Mouse (Mus musculus): Measurements from ENCODE around the gene Opcml. TPM values are rescaled to one million over a fixed set of nuclear protein-coding genes. Genes with fewer than 3 reads are reported as not detected.

The Opcml gene
- total and polyA plus RNA-seq, 2 experiments from 2014 or later = 48.3 to 88.2 TPM

DNA sequence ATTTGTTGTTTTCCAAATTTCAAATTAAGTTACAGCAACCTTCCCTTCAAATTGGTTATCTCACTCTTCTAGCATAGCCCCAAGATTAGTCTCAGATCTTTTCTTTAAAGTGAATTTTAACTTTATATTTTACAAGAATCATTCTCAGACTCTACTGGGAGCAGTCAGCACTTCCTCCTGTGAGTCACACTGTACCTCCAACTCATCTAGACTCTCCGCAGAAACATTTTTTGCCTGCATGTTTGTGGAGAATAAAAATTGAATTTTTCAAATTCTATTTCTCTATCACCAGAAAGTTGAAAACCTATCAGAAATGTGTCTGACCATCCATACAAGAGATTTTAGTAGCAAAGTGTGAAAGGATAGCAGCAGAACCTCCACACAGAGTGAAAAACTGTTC lies 370.4 kb downstream of the Opcml start:
- Histone ChIP-seq H3K27me3 (ENCODE audit: insufficient read depth, low read length) (no peaks in the 10 kb centered on the region), H3K4me3 (ENCODE audit: low read length) (no peak overlapping the region), H3K36me3 (ENCODE audit: insufficient read depth, low read length) (no peaks in the 10 kb centered on the region), H3K9ac (replicated peaks; ENCODE audit: low read length) (no peak overlapping the region), H3K27ac (no peak overlapping the region), H3K9me3 (ENCODE audit: low read length) (no peaks in the 10 kb centered on the region), H3K4me1 (ENCODE audit: insufficient read depth, low read length) (no peaks in the 10 kb centered on the region), H3K4me2 (ENCODE audit: low read depth, low read length) (no peak overlapping the region)
- DNase-seq (ENCODE audit: low spot score) (no peak), ATAC-seq (no peak)
- TF ChIP-seq CTCF (IDR thresholded peaks at IDR 0.05; ENCODE audit: low read depth) = no peak
- 84% methylated on average over 1 of the region's 1 CpGs for WGBS

DNA sequence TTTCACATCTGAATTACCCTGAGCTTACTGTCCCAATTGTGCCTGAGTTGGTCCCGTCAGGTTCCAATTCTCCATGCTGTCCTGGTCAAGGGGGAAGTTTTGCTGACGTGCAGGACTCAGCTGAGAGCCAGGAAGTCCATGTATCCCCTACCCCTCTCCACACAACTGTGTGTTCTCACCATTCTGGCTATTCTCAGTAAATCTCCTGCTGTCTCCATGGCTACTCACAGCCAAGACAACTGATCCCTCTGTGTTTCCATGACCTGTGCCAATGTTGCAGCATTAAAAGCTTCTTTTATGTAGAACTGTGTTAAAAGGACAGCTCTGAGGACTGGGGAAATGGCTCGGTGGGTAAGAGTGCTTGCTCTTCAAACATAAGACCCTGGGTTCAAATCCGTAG lies 373.4 kb downstream of the Opcml start:
- H3K4me1 ChIP-seq (ENCODE audit: insufficient read depth, low read length) = no peaks in the 10 kb centered on the region
- no peaks in the 10 kb centered on the region for H3K27me3 ChIP-seq (ENCODE audit: insufficient read depth, low read length)
- no peaks in the 10 kb centered on the region for H3K9me3 ChIP-seq (ENCODE audit: low read length)
- no peak overlapping the region for H3K9ac ChIP-seq (replicated peaks; ENCODE audit: low read length)
- DNase-seq (ENCODE audit: low spot score) (peak; percentile 57), ATAC-seq (peak; percentile 75)
- H3K4me3 ChIP-seq (ENCODE audit: low read length) = no peak overlapping the region
- no peak for TF ChIP-seq CTCF (IDR thresholded peaks at IDR 0.05; ENCODE audit: low read depth)
- WGBS = 38% methylated on average over 4 of the region's 4 CpGs
- no peaks in the 10 kb centered on the region for H3K36me3 ChIP-seq (ENCODE audit: insufficient read depth, low read length)
- no peak overlapping the region for H3K27ac ChIP-seq
- H3K4me2 ChIP-seq (ENCODE audit: low read depth, low read length) = no peak overlapping the region

DNA sequence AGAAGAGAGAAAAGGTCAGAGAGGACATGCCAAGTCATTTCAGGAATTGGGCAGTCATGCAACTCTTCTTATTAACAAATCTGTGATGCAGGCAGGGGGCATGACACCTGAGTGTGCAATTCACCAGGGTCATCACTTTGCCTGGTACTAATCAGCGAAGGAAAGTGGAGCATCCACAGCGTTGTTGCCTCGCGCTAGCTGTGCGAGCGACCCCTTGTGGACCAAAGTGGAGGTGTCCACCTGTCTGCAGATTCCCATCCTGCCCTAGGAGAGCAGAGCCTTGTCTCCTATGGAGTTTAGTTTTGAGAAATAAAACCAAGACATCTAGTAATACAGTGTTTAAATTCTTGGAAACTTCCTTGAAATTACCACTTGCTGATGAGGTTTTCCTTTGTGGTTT lies 381.3 kb downstream of the Opcml start:
- peak; percentile 90 for TF ChIP-seq CTCF (IDR thresholded peaks at IDR 0.05; ENCODE audit: low read depth)
- Histone ChIP-seq H3K4me1 (ENCODE audit: insufficient read depth, low read length) (no peaks in the 10 kb centered on the region; the same call in 1 of the 2 replicates), H3K4me3 (ENCODE audit: low read length) (no peak overlapping the region), H3K9ac (replicated peaks; ENCODE audit: low read length) (no peak overlapping the region), H3K27me3 (ENCODE audit: insufficient read depth, low read length) (no peaks in the 10 kb centered on the region), H3K9me3 (ENCODE audit: low read length) (no peaks in the 10 kb centered on the region), H3K4me2 (ENCODE audit: low read depth, low read length) (no peak overlapping the region), H3K27ac (no peak overlapping the region), H3K36me3 (ENCODE audit: insufficient read depth, low read length) (no peaks in the 10 kb centered on the region)
- DNase-seq (ENCODE audit: low spot score) = peak; percentile 79
- ATAC-seq = peak; percentile 61
- 16% methylated on average over 6 of the region's 6 CpGs for WGBS

DNA sequence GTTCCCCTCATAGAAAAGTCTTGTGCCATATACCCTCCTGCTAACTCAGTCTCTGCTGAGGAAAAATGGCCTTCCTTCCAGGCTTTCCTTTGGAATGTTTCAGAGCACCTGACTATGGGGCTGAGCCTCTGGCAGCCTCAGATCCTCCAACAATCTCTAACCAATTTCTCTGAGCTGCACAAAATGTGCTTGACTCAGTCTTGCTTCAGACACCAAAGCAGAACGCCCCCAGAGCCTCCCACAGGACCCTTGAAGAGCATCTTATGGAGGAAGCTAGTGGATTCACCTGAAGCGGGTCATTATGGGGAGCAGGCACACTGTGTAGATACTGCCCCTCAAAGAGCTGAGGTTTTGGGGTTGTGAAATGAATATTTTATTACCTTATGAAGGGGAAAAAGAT lies 386.5 kb downstream of the Opcml start:
- Histone ChIP-seq H3K27ac (no peak overlapping the region), H3K4me1 (ENCODE audit: insufficient read depth, low read length) (no peaks in the 10 kb centered on the region; the same call in 1 of the 2 replicates), H3K9ac (replicated peaks; ENCODE audit: low read length) (no peak overlapping the region), H3K36me3 (ENCODE audit: insufficient read depth, low read length) (no peaks in the 10 kb centered on the region), H3K27me3 (ENCODE audit: insufficient read depth, low read length) (no peaks in the 10 kb centered on the region), H3K9me3 (ENCODE audit: low read length) (no peaks in the 10 kb centered on the region), H3K4me3 (ENCODE audit: low read length) (no peak overlapping the region), H3K4me2 (ENCODE audit: low read depth, low read length) (no peak overlapping the region)
- WGBS = 91% methylated on average over 2 of the region's 2 CpGs
- no peak for TF ChIP-seq CTCF (IDR thresholded peaks at IDR 0.05; ENCODE audit: low read depth)
- ATAC-seq (no peak), DNase-seq (ENCODE audit: low spot score) (no peak)

DNA sequence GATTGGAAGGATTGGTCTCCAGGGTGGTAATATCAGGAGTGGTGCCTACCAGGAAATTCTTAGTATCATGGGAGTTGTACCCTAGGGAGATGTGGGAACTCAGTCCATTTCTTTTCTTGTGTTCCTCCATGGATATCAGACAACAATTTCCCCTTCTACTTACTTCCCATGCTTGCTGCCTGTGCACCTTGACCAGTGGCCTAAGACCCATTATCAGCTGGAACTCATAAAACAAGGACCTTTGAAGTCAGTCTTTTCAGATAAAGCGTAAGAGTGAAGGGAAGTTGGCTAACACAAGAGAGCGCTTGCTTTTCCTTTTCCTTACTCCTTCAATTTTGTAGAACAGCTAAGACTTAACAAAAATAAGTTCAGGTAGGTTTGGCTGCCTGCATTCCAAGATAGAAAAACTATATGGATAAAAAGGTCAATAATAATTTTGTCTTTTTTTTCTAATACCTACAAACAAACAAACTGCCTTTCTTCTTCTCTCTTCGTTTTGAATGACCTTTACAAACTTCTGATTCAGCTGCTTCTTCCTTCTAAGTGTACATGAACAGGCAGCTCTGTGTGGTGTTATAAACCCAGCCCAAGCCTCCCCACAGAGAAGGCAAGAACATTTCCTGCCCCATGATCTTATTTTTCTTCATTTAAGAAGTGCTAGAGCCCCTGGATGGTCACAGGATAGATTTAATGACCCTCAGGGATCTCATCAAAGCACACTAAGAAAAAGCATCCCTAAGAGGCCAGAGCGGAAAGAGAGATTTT lies 387.7 kb downstream of the Opcml start:
- no peak overlapping the region for H3K4me3 ChIP-seq (ENCODE audit: low read length)
- DNase-seq (ENCODE audit: low spot score) (no peak), ATAC-seq (no peak)
- 88% methylated on average over 4 of the region's 4 CpGs for WGBS
- H3K36me3 ChIP-seq (ENCODE audit: insufficient read depth, low read length) = no peaks in the 10 kb centered on the region
- H3K27ac ChIP-seq = no peak overlapping the region
- no peak for TF ChIP-seq CTCF (IDR thresholded peaks at IDR 0.05; ENCODE audit: low read depth)
- no peaks in the 10 kb centered on the region for H3K9me3 ChIP-seq (ENCODE audit: low read length)
- no peaks in the 10 kb centered on the region for H3K4me1 ChIP-seq (ENCODE audit: insufficient read depth, low read length)
- no peaks in the 10 kb centered on the region for H3K27me3 ChIP-seq (ENCODE audit: insufficient read depth, low read length)
- H3K4me2 ChIP-seq (ENCODE audit: low read depth, low read length) = no peak overlapping the region
- H3K9ac ChIP-seq (replicated peaks; ENCODE audit: low read length) = no peak overlapping the region

DNA sequence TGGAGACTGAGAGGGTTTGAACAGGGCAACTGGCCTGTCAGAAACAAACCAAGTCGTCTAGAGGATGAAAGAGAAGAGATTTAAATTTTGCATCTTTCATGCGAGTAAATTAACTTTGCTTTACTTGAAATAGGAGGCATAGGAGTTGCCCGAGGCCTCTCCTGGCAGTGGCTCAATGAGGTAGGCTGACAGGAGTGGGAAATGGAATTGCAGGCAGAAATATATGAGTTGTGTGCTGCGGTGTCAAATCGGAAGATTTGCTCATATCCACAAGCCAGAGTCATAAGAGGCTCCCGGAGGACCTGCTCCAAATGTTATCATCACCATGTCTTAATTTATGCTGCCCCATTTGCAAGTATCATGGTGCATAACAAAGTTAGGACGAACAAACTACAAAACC lies 391.3 kb downstream of the Opcml start:
- no peaks in the 10 kb centered on the region for H3K4me1 ChIP-seq (ENCODE audit: insufficient read depth, low read length)
- no peak for ATAC-seq
- DNase-seq (ENCODE audit: low spot score) = no peak
- H3K27ac ChIP-seq = no peak overlapping the region
- no peaks in the 10 kb centered on the region for H3K27me3 ChIP-seq (ENCODE audit: insufficient read depth, low read length)
- H3K9me3 ChIP-seq (ENCODE audit: low read length) = no peaks in the 10 kb centered on the region
- H3K4me3 ChIP-seq (ENCODE audit: low read length) = no peak overlapping the region
- 67% methylated on average over 7 of the region's 7 CpGs for WGBS
- TF ChIP-seq CTCF (IDR thresholded peaks at IDR 0.05; ENCODE audit: low read depth) = no peak
- H3K4me2 ChIP-seq (ENCODE audit: low read depth, low read length) = no peak overlapping the region
- H3K36me3 ChIP-seq (ENCODE audit: insufficient read depth, low read length) = no peaks in the 10 kb centered on the region
- no peak overlapping the region for H3K9ac ChIP-seq (replicated peaks; ENCODE audit: low read length)

DNA sequence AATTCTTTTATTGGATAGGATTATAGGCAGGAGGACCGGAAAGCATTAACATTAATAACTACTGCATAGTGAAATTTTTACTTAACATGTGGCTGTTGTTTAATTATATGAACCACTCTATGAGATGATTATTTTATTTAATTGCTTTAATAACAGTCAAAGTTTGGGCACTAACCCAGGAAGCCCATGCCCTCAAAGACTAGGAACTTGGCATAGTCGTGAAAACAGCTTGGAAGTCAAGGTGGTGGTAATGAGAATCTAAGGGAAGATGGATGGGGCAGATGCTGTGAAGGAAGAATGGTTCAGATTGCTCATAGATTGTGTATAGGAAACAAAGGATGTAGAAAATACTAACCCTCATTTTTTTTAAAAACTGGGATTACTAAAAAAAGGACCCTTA lies 399.7 kb downstream of the Opcml start:
- Histone ChIP-seq H3K27me3 (ENCODE audit: insufficient read depth, low read length) (no peaks in the 10 kb centered on the region), H3K4me2 (ENCODE audit: low read depth, low read length) (no peak overlapping the region), H3K9me3 (ENCODE audit: low read length) (no peaks in the 10 kb centered on the region), H3K4me3 (ENCODE audit: low read length) (no peak overlapping the region), H3K27ac (no peak overlapping the region), H3K9ac (replicated peaks; ENCODE audit: low read length) (no peak overlapping the region), H3K36me3 (ENCODE audit: insufficient read depth, low read length) (no peaks in the 10 kb centered on the region), H3K4me1 (ENCODE audit: insufficient read depth, low read length) (no peaks in the 10 kb centered on the region)
- 73% methylated on average over 2 of the region's 2 CpGs for WGBS
- TF ChIP-seq CTCF (IDR thresholded peaks at IDR 0.05; ENCODE audit: low read depth) = no peak
- DNase-seq (ENCODE audit: low spot score) (no peak), ATAC-seq (no peak)
